Mouse (Mus musculus): ENCODE results near the gene Cd3e.
"Not testable (repeated sequence)": the region's sequence is repeated elsewhere in the genome, so short reads cannot be mapped to it uniquely, and the experiment has no call there.

The Cd3e gene

GRCm38 (mm10) chr9:45009180-45010078 is at the start of gene Cd3e:
Gene Cd3e, minus strand, starts transcription at chr9:45009627.
- DNase-seq (ENCODE audit: low read depth, low spot score), result peak; percentile 38

GRCm38 (mm10) chr9:45058304-45058940 is 49.0 kb upstream of the Cd3e start:
- no peak for DNase-seq (ENCODE audit: low read depth, low spot score)

- peak; percentile 97 for DNase-seq (ENCODE audit: low read depth, low spot score)
These were observed 45.8 kb upstream of the Cd3e start, which contains the start of gene Mpzl3 for GRCm38 (mm10) chr9:45055082-45055713. Gene Mpzl3, plus strand, starts transcription at chr9:45055186.

- DNase-seq (ENCODE audit: low read depth, low spot score), result no peak
These were observed 40.9 kb upstream of the Cd3e start for GRCm38 (mm10) chr9:45050301-45050700.

- DNase-seq (ENCODE audit: low read depth, low spot score), result no peak
These were observed 40.3 kb upstream of the Cd3e start for GRCm38 (mm10) chr9:45049731-45050130.

GRCm38 (mm10) chr9:45048511-45048910 is 39.1 kb upstream of the Cd3e start:
- DNase-seq (ENCODE audit: low read depth, low spot score), result peak; percentile 68

- DNase-seq (ENCODE audit: low read depth, low spot score), result no peak
These were observed 37.5 kb upstream of the Cd3e start for GRCm38 (mm10) chr9:45046973-45047372.

- peak; percentile 28 for DNase-seq (ENCODE audit: low read depth, low spot score)
These were observed 33.5 kb upstream of the Cd3e start for GRCm38 (mm10) chr9:45042947-45043346.

- peak; percentile 93 for DNase-seq (ENCODE audit: low read depth, low spot score)
These were observed 32.8 kb upstream of the Cd3e start for GRCm38 (mm10) chr9:45042056-45042720.

- DNase-seq (ENCODE audit: low read depth, low spot score), result peak; percentile 86
These were observed 31.9 kb upstream of the Cd3e start for GRCm38 (mm10) chr9:45041131-45041838.

GRCm38 (mm10) chr9:45040066-45040845 is 30.8 kb upstream of the Cd3e start:
- DNase-seq (ENCODE audit: low read depth, low spot score), result no peak

GRCm38 (mm10) chr9:45039499-45039898 is 30.1 kb upstream of the Cd3e start, which contains the start of gene Mpzl2:
Gene Mpzl2, plus strand, starts transcription at chr9:45039799.
- no peak for DNase-seq (ENCODE audit: low read depth, low spot score)

- DNase-seq (ENCODE audit: low read depth, low spot score), result not testable (repeated sequence)
These were observed 28.4 kb upstream of the Cd3e start for GRCm38 (mm10) chr9:45037803-45038202.

- DNase-seq (ENCODE audit: low read depth, low spot score), result no peak
These were observed 25.1 kb upstream of the Cd3e start for GRCm38 (mm10) chr9:45034526-45034925.

- no peak for DNase-seq (ENCODE audit: low read depth, low spot score)
These were observed 22.8 kb upstream of the Cd3e start for GRCm38 (mm10) chr9:45032261-45032660.

- no peak for DNase-seq (ENCODE audit: low read depth, low spot score)
These were observed 20.9 kb upstream of the Cd3e start for GRCm38 (mm10) chr9:45030341-45030740.

GRCm38 (mm10) chr9:45027376-45027775 is 17.9 kb upstream of the Cd3e start:
- no peak for DNase-seq (ENCODE audit: low read depth, low spot score)

- DNase-seq (ENCODE audit: low read depth, low spot score), result no peak
These were observed 14.8 kb upstream of the Cd3e start for GRCm38 (mm10) chr9:45024187-45024586.

- no peak for DNase-seq (ENCODE audit: low read depth, low spot score)
These were observed 14.2 kb upstream of the Cd3e start for GRCm38 (mm10) chr9:45023638-45024037.

GRCm38 (mm10) chr9:45022800-45023199 is 13.4 kb upstream of the Cd3e start:
- DNase-seq (ENCODE audit: low read depth, low spot score), result peak; percentile 82
